Mouse (Mus musculus) lung, adult 2 months (tissue): ENCODE measurements around the gene Ms4a12.

Experiments
- CTCF ChIP-seq: fragments of 200-500 bp; IDR thresholded peaks from 2 replicates; pipeline ENCODE4 v1.5.1; 2011; ENCODE audit warnings: mild to moderate bottlenecking, low read length, control low read depth; ENCODE audit not compliant: insufficient read depth
- POLR2A ChIP-seq: fragments of 200-500 bp; IDR thresholded peaks from 2 replicates; pipeline ENCODE4 v1.6.1; 2011; ENCODE audit warnings: low read depth, mild to moderate bottlenecking, control low read depth, low read length, borderline replicate concordance; ENCODE audit errors: extremely low read depth

GRCm38 (mm10) chr19:11177464-11177863 is 54.8 kb downstream of the Ms4a12 start:
- no peak for TF ChIP-seq CTCF
- no peak for TF ChIP-seq POLR2A
